Mouse (Mus musculus) right cerebral cortex, postnatal 36 days (tissue): Measurements from ENCODE around the gene Atp2b4.
"Not testable (repeated sequence)": the region's sequence is repeated elsewhere in the genome, so short reads cannot be mapped to it uniquely, and the experiment has no call there.

ENCODE experiments used
- DNase-seq, 2 experiments: peaks; one replicate each; pipeline ENCODE4 v3.0.0; 2022; ENCODE audit warnings: low spot score in 2 of 2, mixed read lengths in 1 of 2

Gene Atp2b4

GRCm38 (mm10) chr1:133697935-133698620 lies 102.8 kb downstream of the Atp2b4 start:
- DNase-seq = no peak

- no peak for DNase-seq
Measured at GRCm38 (mm10) chr1:133695901-133696300, 104.9 kb downstream of the Atp2b4 start.

- DNase-seq = no peak
Measured at GRCm38 (mm10) chr1:133694876-133695275, 106.0 kb downstream of the Atp2b4 start.

- DNase-seq = no peak
Measured at GRCm38 (mm10) chr1:133694301-133694700, 106.5 kb downstream of the Atp2b4 start.

- no peak for DNase-seq
Measured at GRCm38 (mm10) chr1:133693536-133694114, 107.2 kb downstream of the Atp2b4 start.

GRCm38 (mm10) chr1:133692195-133692594 lies 108.6 kb downstream of the Atp2b4 start:
- no peak for DNase-seq

- no peak for DNase-seq
Measured at GRCm38 (mm10) chr1:133691046-133691445, 109.8 kb downstream of the Atp2b4 start.

GRCm38 (mm10) chr1:133689897-133690296 lies 110.9 kb downstream of the Atp2b4 start, which contains the start of gene Lax1:
Gene Lax1 (minus strand): TSS chr1:133690108.
- no peak for DNase-seq

GRCm38 (mm10) chr1:133688301-133688700 lies 112.5 kb downstream of the Atp2b4 start:
- DNase-seq = no peak

GRCm38 (mm10) chr1:133685749-133686519 lies 114.9 kb downstream of the Atp2b4 start:
- DNase-seq = no peak

GRCm38 (mm10) chr1:133671801-133672200 lies 129.0 kb downstream of the Atp2b4 start:
- DNase-seq = no peak

- no peak for DNase-seq
Measured at GRCm38 (mm10) chr1:133671266-133671665, 129.6 kb downstream of the Atp2b4 start.

GRCm38 (mm10) chr1:133670776-133671175 lies 130.1 kb downstream of the Atp2b4 start:
- DNase-seq = no peak

- DNase-seq = no peak
Measured at GRCm38 (mm10) chr1:133670190-133670589, 130.7 kb downstream of the Atp2b4 start.

GRCm38 (mm10) chr1:133668618-133669017 lies 132.2 kb downstream of the Atp2b4 start:
- DNase-seq = no peak

GRCm38 (mm10) chr1:133667721-133668120 lies 133.1 kb downstream of the Atp2b4 start:
- DNase-seq = no peak

- DNase-seq = not testable (repeated sequence)
Measured at GRCm38 (mm10) chr1:133665713-133666112, 135.1 kb downstream of the Atp2b4 start.

GRCm38 (mm10) chr1:133664203-133664970 lies 136.5 kb downstream of the Atp2b4 start:
- DNase-seq = no peak

GRCm38 (mm10) chr1:133663427-133663826 lies 137.4 kb downstream of the Atp2b4 start:
- DNase-seq = peak; percentile 29 to 66

- DNase-seq = no peak
Measured at GRCm38 (mm10) chr1:133662941-133663340, 137.9 kb downstream of the Atp2b4 start.

GRCm38 (mm10) chr1:133661203-133661933 lies 139.5 kb downstream of the Atp2b4 start, which contains the start of gene Gm38394:
Gene Gm38394 (minus strand): TSS chr1:133661318.
- DNase-seq = peak; percentile 91 to 93
